Mouse (Mus musculus): ENCODE results near the gene Bub1b. TPM values are rescaled to one million over a fixed set of nuclear protein-coding genes. Genes with fewer than 3 reads are reported as not detected.

Bub1b gene
- total RNA-seq, 2 experiments from 2014 or later = 1.3 to 2.5 TPM

Other genes starting within 250 kb of the Bub1b start
- gene Gpr176, start 224.8 kb upstream of the Bub1b start, total RNA-seq (2021) = 1 to 10 TPM; 5.1 to 5.7 TPM
- 10 to 100 TPM; 16.3 to 16.5 TPM for gene Eif2ak4, start 209.6 kb upstream of the Bub1b start, total RNA-seq (2021)
- 100 to 1,000 TPM; 217 to 225 TPM for gene Srp14, start 118.5 kb upstream of the Bub1b start, total RNA-seq (2021)
- 1 to 10 TPM; 6.6 to 6.8 TPM for gene Bmf, start 48.5 kb upstream of the Bub1b start, total RNA-seq (2021)
- gene Pak6, start 65.1 kb downstream of the Bub1b start, total RNA-seq (2021) = 10 to 100 TPM; 11.5 to 19.4 TPM
- gene Ankrd63, start 105.8 kb downstream of the Bub1b start, total RNA-seq (2021) = under 1 TPM; 0.06 to 0.40 TPM
- gene Plcb2, start 130.2 kb downstream of the Bub1b start, total RNA-seq (2021) = 1 to 10 TPM; 2.5 to 2.8 TPM
- 10 to 100 TPM; 35.2 to 40.1 TPM for gene Inafm2, start 147.5 kb downstream of the Bub1b start, total RNA-seq (2021)
- 1 to 10 TPM; 2.8 to 5.1 TPM for gene Ccdc9b, start 164.4 kb downstream of the Bub1b start, total RNA-seq (2021)
- gene Phgr1, start 174.6 kb downstream of the Bub1b start, total RNA-seq (2021) = not detected
- 10 to 100 TPM; 32.1 to 32.7 TPM for gene Disp2, start 181.5 kb downstream of the Bub1b start, total RNA-seq (2021)
- gene Knstrn, start 215.8 kb downstream of the Bub1b start, total RNA-seq (2021) = 1 to 10 TPM; 1.2 to 1.5 TPM